Mouse (Mus musculus) inflammation-experienced regulatory T-cells, adult 6 months (primary cell): ENCODE data around the gene Galnt13. TPM values are rescaled to one million over a fixed set of nuclear protein-coding genes. Genes with fewer than 3 reads are reported as not detected.
"Not testable (repeated sequence)": the region's sequence is repeated elsewhere in the genome, so short reads cannot be mapped to it uniquely, and the experiment has no call there.

Source experiments
- ATAC-seq: one replicate; pipeline ENCODE4 v1.8.0; 2017
- polyA plus RNA-seq, 3 experiments: library from polyadenylated mRNA; unstranded; fragments of 100-300 nt; shearing (Covaris generic); gene quantifications; one replicate each; pipeline ENCODE4 v1.2.1; 2017

Gene Galnt13
- polyA plus RNA-seq, 3 experiments from 2014 or later: 0.15 TPM; not detected in 2

- no peak for ATAC-seq
These were observed 500.3 kb downstream of the Galnt13 start for GRCm38 (mm10) chr2:54936369-54936768.

GRCm38 (mm10) chr2:54937306-54937705 lies 501.2 kb downstream of the Galnt13 start:
- no peak for ATAC-seq

GRCm38 (mm10) chr2:54938075-54938474 lies 502.0 kb downstream of the Galnt13 start:
- ATAC-seq: no peak

DNA sequence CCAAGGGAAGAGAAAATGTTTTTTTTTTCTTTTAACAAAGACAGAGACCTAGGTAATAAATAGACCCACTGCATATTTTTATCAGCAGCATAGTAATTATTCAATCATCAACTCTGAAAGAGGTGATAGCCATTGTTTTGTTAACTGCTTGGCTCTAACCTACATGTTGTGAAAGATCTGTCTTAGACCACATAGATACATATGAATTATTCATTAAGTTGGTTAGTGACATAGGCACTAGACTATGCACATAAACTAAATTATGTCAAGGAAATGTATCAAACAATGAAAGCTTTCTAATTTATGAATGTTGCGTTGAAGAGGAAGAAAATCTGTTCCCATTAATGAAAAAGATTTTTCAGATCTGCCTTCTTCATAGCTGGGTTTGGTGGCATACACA lies 507.3 kb downstream of the Galnt13 start:
- no peak for ATAC-seq

GRCm38 (mm10) chr2:54983839-54984238 lies 547.7 kb downstream of the Galnt13 start:
- ATAC-seq: no peak

DNA sequence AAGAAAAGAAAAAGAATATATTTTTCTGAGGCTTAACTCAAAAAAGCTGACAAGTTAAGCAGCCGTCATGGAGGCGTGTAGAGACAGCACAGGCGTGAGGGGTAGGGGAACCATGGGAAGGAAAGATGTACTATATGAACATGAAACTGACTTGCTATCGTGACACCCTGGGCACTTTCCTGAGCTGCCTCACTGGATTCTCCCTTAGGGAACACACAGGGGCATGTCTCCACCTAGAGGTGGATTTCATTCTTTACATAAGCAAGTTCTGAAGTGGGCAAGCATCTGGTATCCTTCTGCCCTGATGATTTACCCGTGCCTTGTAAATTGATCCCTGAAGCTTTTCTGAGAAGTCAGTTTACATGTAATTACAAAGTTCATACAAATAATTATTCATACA lies 586.4 kb downstream of the Galnt13 start:
- ATAC-seq: not testable (repeated sequence)

DNA sequence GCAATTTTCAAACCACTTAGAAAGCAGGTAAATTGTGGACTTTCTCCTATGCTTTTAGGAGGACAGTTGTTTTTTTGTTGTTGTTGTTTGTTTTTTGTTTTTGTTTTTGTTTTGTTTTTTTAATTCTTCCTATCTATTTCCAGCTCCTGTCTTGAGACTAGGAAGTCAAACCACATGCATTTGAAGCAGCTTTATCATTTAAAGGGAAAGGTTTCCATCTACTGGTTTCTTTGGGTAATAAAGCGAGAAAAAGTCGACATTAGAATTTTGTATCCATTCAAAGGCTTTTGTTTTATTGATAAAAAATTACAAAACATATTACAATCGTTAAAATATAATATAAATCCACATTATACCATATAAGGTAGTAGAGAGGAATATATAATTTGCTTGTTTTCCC lies 598.5 kb downstream of the Galnt13 start:
- no peak for ATAC-seq

GRCm38 (mm10) chr2:55065469-55066315 lies 629.6 kb downstream of the Galnt13 start:
- ATAC-seq: no peak

GRCm38 (mm10) chr2:55085580-55085979 lies 649.5 kb downstream of the Galnt13 start:
- ATAC-seq: no peak

- ATAC-seq: no peak
These were observed 651.9 kb downstream of the Galnt13 start for GRCm38 (mm10) chr2:55088034-55088433.

GRCm38 (mm10) chr2:55090332-55090731 lies 654.2 kb downstream of the Galnt13 start:
- ATAC-seq: no peak

DNA sequence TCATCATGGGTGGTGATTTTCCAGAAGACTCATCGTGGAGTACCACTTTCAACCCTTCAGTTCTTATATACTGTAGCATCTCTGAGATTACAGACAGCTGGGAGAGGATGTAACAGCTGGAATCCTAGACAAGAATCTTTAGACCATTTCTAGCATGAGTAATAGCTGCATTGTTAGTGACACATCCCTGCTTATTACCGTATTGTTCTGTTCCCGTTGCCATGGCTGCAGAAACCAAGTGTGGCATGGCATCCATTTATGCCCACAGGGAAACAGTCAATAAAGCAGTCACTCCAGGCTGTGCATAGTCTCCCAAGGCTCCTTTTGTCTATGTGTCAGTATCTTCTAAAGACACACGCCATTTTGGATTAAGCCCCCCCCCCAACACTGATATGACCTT lies 655.4 kb downstream of the Galnt13 start:
- ATAC-seq: no peak

DNA sequence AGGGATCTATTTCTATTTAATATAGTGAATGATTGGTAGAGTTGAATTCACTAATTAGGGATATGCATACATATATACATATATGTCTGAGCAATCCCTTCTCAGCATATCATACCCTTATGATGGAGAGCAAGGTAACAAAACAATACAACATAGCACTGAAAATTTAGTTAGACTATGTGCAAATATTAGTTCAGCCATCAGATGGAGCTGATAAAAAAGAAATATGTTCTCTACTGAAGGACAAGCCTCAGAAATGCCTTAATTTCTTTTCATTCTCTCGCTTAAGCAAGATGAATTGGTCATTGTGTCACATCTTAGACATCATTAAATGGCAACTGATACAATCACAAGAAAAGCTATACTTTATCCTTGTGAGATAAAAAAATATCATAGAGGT lies 663.0 kb downstream of the Galnt13 start:
- no peak for ATAC-seq

DNA sequence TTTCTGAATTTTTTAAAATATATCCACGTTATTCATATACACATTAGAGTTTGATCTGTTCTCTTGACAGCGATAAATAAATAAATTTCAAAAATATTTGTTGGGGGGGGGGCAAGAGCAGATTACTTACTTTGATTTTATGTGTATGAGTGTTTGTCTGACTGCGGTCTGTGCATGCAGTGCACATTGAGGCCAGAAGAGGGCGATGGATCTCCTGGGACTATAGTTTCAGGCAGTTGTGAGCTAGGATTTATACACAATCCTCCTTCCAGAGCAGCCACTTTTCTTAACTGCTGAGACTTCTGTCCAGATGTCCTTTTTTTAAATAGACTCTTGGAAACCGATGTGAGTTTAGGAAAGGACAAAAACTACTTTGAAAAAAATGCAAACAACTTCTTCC lies 665.2 kb downstream of the Galnt13 start:
- ATAC-seq: no peak

DNA sequence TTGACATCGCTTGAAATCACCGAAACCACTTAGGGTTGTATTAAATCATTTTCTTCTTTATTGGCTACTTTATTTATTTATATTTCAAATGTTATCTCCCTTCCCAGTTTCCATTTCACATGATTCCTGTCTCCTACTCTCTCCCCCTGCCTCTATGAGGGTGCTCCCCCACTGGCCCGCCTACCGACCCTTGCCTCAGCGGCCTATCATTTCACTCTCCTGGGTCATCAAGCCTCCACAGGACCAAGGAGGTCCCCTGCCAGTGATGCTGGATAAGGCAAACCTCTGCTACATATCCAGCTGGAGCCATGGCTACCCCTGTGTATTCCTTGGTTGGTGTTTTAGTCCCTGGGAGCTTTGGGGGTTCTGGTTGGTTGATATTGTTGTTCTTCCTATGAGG lies 667.4 kb downstream of the Galnt13 start:
- ATAC-seq: no peak

DNA sequence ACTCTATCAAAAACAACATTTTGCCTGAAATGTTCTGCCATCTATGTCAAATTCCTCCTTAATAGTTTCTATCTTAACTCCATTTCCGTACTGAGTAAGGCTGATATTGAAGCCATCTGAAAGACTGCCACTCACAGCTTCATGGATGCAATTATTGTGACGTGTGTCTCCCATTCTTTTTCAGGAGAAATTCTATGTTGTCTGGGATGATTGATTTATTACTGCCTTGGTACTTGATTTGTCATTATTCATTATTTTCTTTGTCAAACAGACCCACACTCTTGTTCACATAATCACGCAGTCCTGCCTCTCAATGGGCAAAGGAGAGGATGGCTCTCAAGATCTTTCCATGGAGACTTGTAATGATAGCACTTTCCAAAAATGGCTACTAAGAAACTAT lies 671.7 kb downstream of the Galnt13 start:
- no peak for ATAC-seq

DNA sequence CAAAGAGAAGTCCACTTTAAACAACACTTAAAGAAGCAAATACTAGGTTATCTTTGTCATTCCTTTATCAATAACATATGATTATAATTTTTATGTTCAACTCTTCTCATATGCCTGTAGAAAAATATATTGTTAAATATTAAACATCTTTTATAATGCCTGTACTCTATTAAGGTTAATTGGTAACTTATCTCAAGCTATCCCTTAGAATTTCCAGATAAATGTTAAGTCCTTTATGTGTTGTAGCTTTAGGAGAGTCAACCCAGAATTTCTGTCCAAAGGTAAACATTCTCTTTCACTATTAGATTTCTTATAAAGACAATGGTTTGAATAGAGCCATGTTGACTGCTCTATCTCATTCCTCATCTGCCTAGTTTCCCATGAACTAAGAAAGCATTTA lies 717.0 kb downstream of the Galnt13 start:
- ATAC-seq: no peak

DNA sequence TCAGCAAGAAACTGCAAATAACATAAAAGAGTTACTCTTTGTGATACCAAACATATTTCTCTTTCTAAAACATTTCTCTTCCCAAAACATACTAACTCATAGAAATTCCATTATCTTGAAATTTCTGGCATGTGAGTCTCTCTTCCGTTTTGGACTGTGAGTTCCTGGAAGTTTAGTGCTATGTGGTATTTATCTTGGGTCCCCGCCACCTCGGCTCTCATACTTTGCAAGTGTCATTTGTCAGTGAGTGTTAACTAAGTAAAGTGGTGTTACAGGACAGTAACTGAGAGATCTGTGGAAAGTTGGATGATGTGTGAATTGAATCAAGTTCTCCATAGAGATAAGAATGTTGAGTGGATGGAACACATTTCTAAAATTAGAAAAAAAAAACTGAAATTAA lies 728.7 kb downstream of the Galnt13 start:
- no peak for ATAC-seq
